Mouse (Mus musculus) erythroid progenitor cell, adult 5-6 weeks (primary cell): ENCODE measurements around the gene Nudt14. TPM values are rescaled to one million over a fixed set of nuclear protein-coding genes. Genes with fewer than 3 reads are reported as not detected.

ENCODE experiments used
- ATAC-seq: replicated peaks from 2 replicates; pipeline ENCODE4 v1.8.0; 2016; ENCODE audit warnings: moderate number of reproducible peaks, mild to moderate bottlenecking, moderate TSS enrichment, inconsistent platforms; ENCODE audit not compliant: poor library complexity, low FRiP score, severe bottlenecking
- total RNA-seq, 2 experiments: library from RNA; stranded (forward) in 1 of 2; stranded (reverse) in 1 of 2; fragments of 150-400 nt in 1 of 2; fragments of 186-747, 209-891 nt in 1 of 2; gene quantifications; 2 replicates each; pipeline versions ENCODE4 v1.2.3 to v1.2.4; 2015 to 2017; ENCODE audit warnings: low replicate concordance in 2 of 2

The Nudt14 gene
- total RNA-seq, 2 experiments from 2014 or later, result 2.5 TPM; not detected in 1

DNA sequence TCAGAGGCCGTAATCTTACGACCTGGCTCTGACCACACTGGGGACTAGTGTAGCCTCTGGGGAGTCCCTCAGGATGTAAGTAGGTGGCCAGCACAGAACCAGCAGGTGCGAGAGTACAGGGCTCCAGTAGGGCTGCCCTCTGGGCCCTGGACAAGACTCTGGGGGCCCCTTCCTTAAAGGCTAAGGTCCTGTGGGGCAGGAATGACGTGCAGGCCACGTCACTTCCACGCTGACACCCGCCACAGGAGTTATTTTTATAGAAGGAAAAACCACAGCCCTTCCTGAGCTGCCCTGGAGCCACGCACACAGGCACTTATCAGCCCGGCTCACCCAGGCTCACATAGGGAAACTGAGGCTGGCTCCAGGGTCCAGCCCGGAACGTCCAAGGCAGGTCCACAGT is 24.4 kb downstream of the Nudt14 start:
- no peak for ATAC-seq

DNA sequence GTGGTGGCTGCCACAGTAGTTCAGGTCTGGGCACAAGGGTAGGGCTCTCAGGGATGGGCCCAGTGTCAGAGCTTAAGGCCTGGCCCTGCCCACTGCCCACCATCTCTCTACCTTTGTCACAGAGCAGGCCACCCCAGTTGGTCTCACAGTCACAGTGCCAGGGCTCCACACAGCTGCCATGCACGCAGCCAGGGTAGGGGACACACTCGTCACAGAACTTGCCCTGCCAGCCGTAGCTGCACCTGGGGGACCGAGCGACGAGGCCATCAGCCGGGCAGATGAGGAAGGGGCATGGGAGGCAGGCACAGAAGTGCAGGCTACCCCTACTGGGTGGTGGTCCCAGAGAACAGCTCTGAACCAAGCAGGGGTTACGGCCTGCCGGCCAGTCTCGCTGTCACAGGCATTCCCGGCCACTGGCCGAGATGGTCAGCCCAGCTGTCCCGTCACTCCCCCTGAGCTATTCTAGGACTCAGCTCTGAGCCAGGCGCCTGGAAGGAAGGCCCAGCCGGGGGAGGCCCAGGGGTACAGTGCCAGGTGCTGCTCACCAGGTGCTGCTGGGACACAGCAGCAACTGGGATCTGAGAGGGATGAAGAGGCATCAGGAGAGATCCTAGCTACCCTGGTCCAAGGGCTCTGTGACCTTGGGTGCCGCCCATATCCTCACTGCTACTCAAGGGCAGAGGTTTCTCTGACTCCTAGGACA is 25.1 kb downstream of the Nudt14 start:
- no peak for ATAC-seq

- ATAC-seq, result no peak
These were observed 26.3 kb downstream of the Nudt14 start for GRCm38 (mm10) chr12:112915587-112915986.

DNA sequence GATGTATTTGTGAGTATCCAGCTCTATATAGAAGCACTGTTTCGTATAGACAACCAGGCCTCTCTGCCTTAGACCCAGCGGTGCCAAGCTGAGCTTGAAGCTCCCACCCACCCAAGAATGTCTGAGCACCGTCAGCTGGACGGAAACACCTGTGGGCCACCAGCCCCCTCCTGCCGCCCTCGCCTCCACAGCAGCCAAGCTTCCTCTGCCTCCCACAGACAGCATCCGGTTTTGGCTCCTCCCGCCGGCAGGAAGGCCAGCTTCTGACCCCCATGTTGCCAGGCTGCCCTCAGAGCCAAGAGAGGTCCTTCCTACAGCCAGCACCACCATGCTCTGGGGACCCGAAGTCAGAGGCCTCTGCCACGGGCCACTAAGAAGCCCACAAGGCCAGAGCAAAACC is 27.4 kb downstream of the Nudt14 start:
- no peak for ATAC-seq

DNA sequence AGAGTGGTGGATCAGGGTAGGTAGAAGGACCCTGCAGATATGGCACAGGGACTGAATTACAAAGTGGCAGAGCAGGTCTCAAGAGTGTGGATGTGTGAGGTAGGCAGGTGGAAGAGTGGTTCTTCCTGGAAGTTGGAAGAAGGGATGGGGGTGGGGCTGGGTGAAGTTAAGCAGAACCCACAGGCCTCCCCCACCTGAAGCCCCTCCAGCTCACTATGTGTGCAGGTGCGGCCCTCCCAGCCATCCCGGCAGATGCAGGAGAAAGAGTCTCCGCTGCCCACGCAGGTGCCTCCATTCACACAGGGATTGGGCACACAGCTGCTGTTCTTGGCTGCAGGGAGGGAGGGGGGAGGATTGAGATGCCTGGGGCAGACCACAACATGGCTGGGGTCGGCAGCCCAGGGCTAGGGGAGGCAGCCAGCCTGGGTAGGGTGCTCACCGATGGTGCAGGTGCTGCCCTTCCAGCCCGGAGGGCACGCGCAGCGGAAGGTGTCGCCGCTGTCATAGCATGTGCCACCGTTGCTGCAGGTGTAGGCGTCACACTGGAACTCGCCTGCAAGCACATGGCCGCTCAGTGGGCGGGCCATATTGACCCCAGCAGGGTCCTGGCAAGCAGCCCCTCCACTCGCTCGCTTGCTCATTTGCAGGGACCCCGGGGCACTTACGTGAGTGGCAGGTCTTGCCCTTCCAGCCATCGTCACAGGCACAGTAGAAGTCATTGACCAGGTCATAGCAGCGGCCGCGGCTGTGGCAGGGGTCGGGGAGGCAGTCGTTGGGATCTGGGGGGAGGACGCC is 28.8 kb downstream of the Nudt14 start:
- ATAC-seq, result no peak

GRCm38 (mm10) chr12:112911701-112912100 is 30.2 kb downstream of the Nudt14 start:
- ATAC-seq, result no peak

GRCm38 (mm10) chr12:112908991-112909390 is 32.9 kb downstream of the Nudt14 start:
- ATAC-seq, result no peak

GRCm38 (mm10) chr12:112905001-112905400 is 36.9 kb downstream of the Nudt14 start:
- ATAC-seq, result no peak

DNA sequence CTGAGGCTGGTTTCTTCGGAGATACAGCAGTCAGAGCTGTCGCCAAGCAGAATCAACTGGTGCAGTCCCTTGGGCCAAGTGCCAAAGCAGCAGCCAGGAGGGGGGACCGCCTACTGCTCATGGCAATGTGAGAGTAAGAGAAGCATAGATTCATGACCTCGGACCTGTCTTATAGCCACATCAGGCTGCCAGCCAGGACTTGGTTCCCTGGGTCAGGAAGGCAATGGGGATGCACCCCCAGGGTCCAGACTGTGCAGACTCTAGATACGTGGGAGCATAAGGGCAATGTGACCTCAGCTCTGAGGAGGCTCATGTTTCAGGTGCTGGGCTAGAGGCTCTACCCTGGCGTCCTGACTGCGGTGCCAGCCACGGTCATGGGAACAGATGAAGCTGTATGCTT is 38.0 kb downstream of the Nudt14 start:
- no peak for ATAC-seq

- ATAC-seq, result no peak
These were observed 41.3 kb downstream of the Nudt14 start for GRCm38 (mm10) chr12:112900641-112901040.

GRCm38 (mm10) chr12:112898960-112899359 is 43.0 kb downstream of the Nudt14 start:
- no peak for ATAC-seq

GRCm38 (mm10) chr12:112898351-112898750 is 43.6 kb downstream of the Nudt14 start:
- no peak for ATAC-seq

- no peak for ATAC-seq
These were observed 44.3 kb downstream of the Nudt14 start for GRCm38 (mm10) chr12:112897522-112898212.

- no peak for ATAC-seq
These were observed 47.0 kb downstream of the Nudt14 start for GRCm38 (mm10) chr12:112894969-112895368.

DNA sequence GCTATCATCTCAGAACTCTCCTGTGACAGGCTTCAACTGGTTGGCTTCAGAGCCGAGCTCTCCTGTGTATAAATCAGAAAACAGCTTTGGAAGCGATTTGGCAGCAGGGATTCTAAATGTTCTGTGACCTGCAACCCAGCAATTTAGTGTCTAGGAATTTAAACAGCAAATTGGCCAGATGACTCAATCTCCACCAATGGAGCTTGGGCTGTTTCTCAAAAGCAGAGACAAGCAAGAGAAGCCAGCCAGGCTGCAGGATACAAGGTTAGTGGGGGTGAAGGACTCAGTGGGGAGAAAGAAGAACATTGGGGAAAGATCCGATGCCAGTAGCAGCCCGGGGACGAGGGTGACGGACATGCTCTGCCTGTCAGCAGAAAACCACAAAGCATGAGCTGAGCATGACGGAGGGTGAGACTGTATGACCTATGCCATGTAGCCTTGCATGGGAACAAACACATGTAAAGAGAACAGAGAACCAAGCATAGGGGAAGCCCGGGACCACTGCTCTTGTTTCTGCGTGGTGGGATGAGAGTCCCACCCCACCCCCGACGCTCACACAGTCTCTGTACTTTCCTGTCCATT is 47.5 kb downstream of the Nudt14 start:
- no peak for ATAC-seq

- ATAC-seq, result no peak
These were observed 56.5 kb downstream of the Nudt14 start for GRCm38 (mm10) chr12:112885465-112885864.
